Mouse (Mus musculus): ENCODE results near the gene Fyb2. TPM values are rescaled to one million over a fixed set of nuclear protein-coding genes. Genes with fewer than 3 reads are reported as not detected.
"Not testable (repeated sequence)": the region's sequence is repeated elsewhere in the genome, so short reads cannot be mapped to it uniquely, and the experiment has no call there.

Fyb2 gene
- polyA plus RNA-seq, 1 experiment, result not detected

DNA sequence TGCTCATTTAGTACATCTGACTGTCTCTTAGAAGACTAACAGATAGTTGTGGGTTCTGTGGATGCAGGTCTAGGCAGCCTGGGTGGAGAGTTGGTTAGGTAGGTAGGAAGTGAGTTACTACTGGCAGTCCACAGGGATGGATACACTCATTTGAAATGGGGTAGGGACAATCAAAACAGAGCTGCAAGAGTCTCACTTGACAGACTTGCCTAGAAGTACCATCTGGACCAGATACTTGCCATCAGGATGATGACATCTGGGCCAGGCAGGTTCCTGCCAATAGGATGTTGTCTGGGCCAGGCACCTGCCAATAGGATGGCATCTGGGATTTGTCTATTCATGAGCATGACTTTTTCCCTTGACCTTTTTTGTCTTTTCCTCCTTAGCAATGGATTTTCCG is 88.5 kb downstream of the Fyb2 start:
- Histone ChIP-seq H3K4me1 (ENCODE audit: control insufficient read depth, insufficient read depth, low read length) (no peaks in the 10 kb centered on the region), H3K27ac (ENCODE audit: insufficient read depth, low read depth, low read length) (no peak overlapping the region), H3K4me3 (ENCODE audit: insufficient read depth, low read length) (no peak overlapping the region)
- no peak for TF ChIP-seq CTCF (IDR thresholded peaks at IDR 0.05; ENCODE audit: low read depth, low read length)
- TF ChIP-seq POLR2A (IDR thresholded peaks at IDR 0.05; ENCODE audit: borderline replicate concordance, low read depth, low read length), result no peak

GRCm38 (mm10) chr4:105004135-105004534 is 90.9 kb downstream of the Fyb2 start:
- Histone ChIP-seq H3K4me3 (ENCODE audit: insufficient read depth, low read length) (no peak overlapping the region), H3K27ac (ENCODE audit: insufficient read depth, low read depth, low read length) (no peak overlapping the region), H3K4me1 (ENCODE audit: control insufficient read depth, insufficient read depth, low read length) (0 out of 2 replicates have a peak, but pooled peaks cover 4% of the 10 kb centered on the region)
- TF ChIP-seq POLR2A (IDR thresholded peaks at IDR 0.05; ENCODE audit: borderline replicate concordance, low read depth, low read length) (no peak), CTCF (IDR thresholded peaks at IDR 0.05; ENCODE audit: low read depth, low read length) (no peak)

DNA sequence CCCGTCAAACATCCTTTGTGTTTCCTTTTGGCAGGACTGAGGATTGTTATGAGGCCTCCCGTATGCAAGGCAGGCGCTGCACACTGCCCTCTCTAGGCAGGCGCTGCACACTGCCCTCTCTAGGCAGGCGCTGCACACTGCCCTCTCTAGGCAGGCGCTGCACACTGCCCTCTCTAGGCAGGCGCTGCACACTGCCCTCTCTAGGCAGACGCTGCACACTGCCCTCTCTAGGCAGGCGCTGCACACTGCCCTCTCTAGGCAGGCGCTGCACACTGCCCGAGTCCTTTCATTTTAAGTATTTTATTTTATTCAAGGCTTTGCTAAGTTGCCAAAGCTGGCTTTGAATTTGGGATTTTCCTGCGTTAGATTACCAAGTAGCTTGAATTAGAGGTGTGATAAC is 91.4 kb downstream of the Fyb2 start:
- not testable (repeated sequence) for H3K4me3 ChIP-seq (ENCODE audit: insufficient read depth, low read length); H3K4me1 ChIP-seq (ENCODE audit: control insufficient read depth, insufficient read depth, low read length); H3K27ac ChIP-seq (ENCODE audit: insufficient read depth, low read depth, low read length)

DNA sequence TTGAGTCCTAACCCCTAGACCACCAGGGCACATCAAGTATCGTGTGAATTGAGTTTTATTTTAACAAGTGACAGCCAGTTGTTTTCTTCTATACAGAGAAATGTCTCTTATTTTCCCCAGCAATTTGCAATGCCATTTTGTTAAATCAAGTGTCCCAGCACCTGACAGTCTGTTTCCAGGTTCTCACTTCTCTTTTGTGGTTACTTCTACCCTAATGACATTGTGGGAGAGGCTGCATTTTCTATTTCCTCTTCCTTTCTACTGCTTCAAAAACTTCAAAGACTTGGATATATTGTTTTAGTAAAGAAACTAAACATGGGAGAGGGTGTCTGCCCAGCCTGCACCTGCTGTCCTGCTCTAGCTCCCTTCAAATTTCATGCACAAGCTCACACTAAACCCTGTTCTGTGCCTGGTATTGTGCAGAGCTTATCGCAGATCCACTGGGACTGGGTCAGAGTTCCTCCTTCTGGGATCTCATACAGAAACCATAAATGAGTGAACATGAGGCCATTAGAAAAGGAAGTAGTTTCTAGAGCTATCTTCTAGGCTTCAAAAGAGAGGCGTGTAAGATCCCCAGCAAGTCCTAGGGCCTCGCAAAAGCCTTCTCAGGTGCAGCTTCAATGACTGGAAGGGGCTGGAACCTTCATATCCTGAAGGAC is 94.2 kb downstream of the Fyb2 start:
- no peak for TF ChIP-seq CTCF (IDR thresholded peaks at IDR 0.05; ENCODE audit: low read depth, low read length)
- no peak for TF ChIP-seq POLR2A (IDR thresholded peaks at IDR 0.05; ENCODE audit: borderline replicate concordance, low read depth, low read length)
- H3K27ac ChIP-seq (ENCODE audit: insufficient read depth, low read depth, low read length), result no peak overlapping the region
- H3K4me1 ChIP-seq (ENCODE audit: control insufficient read depth, insufficient read depth, low read length), result 0 out of 2 replicates have a peak, but pooled peaks cover 4% of the 10 kb centered on the region
- no peak overlapping the region for H3K4me3 ChIP-seq (ENCODE audit: insufficient read depth, low read length)

GRCm38 (mm10) chr4:105013718-105014117 is 100.5 kb downstream of the Fyb2 start:
- no peak for TF ChIP-seq CTCF (IDR thresholded peaks at IDR 0.05; ENCODE audit: low read depth, low read length)
- TF ChIP-seq POLR2A (IDR thresholded peaks at IDR 0.05; ENCODE audit: borderline replicate concordance, low read depth, low read length), result no peak
- no peak overlapping the region for H3K27ac ChIP-seq (ENCODE audit: insufficient read depth, low read depth, low read length)
- H3K4me1 ChIP-seq (ENCODE audit: control insufficient read depth, insufficient read depth, low read length), result no peaks in the 10 kb centered on the region
- no peak overlapping the region for H3K4me3 ChIP-seq (ENCODE audit: insufficient read depth, low read length)

DNA sequence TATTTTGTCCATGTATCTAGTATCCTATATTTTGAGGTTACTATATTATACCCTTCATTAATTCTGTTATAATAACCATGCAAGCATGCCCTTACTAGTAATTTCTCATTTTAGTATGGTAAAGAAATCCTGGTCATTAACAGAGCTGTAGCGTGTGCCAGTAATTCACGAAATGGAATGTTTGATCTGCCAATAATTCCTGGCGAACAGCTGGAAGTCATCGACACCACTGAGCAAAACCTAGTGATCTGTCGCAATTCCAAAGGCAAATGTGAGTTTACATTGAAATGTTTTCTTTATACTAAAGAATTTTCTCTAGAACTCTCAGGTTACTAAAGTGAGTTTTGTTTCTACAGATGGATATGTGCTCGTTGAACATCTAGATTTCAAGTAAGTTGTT is 102.2 kb downstream of the Fyb2 start:
- TF ChIP-seq CTCF (IDR thresholded peaks at IDR 0.05; ENCODE audit: low read depth, low read length) (no peak), POLR2A (IDR thresholded peaks at IDR 0.05; ENCODE audit: borderline replicate concordance, low read depth, low read length) (no peak)
- Histone ChIP-seq H3K4me3 (ENCODE audit: insufficient read depth, low read length) (no peak overlapping the region), H3K27ac (ENCODE audit: insufficient read depth, low read depth, low read length) (no peak overlapping the region), H3K4me1 (ENCODE audit: control insufficient read depth, insufficient read depth, low read length) (no peaks in the 10 kb centered on the region)

GRCm38 (mm10) chr4:105016006-105016613 is 102.9 kb downstream of the Fyb2 start:
- TF ChIP-seq CTCF (IDR thresholded peaks at IDR 0.05; ENCODE audit: low read depth, low read length) (no peak), POLR2A (IDR thresholded peaks at IDR 0.05; ENCODE audit: borderline replicate concordance, low read depth, low read length) (no peak)
- no peak overlapping the region for H3K27ac ChIP-seq (ENCODE audit: insufficient read depth, low read depth, low read length)
- no peak overlapping the region for H3K4me3 ChIP-seq (ENCODE audit: insufficient read depth, low read length)
- no peaks in the 10 kb centered on the region for H3K4me1 ChIP-seq (ENCODE audit: control insufficient read depth, insufficient read depth, low read length)

GRCm38 (mm10) chr4:105027278-105027677 is 114.0 kb downstream of the Fyb2 start:
- H3K27ac ChIP-seq (ENCODE audit: insufficient read depth, low read depth, low read length), result no peak overlapping the region
- H3K4me1 ChIP-seq (ENCODE audit: control insufficient read depth, insufficient read depth, low read length), result no peaks in the 10 kb centered on the region
- H3K4me3 ChIP-seq (ENCODE audit: insufficient read depth, low read length), result no peak overlapping the region
- TF ChIP-seq POLR2A (IDR thresholded peaks at IDR 0.05; ENCODE audit: borderline replicate concordance, low read depth, low read length) (no peak), CTCF (IDR thresholded peaks at IDR 0.05; ENCODE audit: low read depth, low read length) (no peak)

DNA sequence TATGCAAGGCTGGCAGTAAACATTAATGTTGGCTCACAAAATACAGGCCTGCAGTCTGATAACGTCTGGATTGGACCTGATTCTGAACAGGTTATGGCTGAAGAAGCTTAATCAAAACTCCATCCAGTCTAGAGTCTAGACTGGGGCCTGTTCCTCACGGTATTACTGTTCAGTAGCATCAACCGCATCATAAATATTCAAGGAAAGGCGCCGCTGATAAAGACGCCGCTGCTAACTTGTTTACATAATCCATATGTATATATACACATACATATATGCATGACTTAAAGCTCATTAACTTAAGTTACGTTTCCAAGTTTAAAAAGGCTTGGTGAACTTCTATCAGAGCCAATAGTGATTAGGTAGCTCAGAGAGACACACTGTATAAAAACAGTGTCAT is 117.8 kb downstream of the Fyb2 start:
- TF ChIP-seq CTCF (IDR thresholded peaks at IDR 0.05; ENCODE audit: low read depth, low read length) (no peak), POLR2A (IDR thresholded peaks at IDR 0.05; ENCODE audit: borderline replicate concordance, low read depth, low read length) (no peak)
- Histone ChIP-seq H3K4me3 (ENCODE audit: insufficient read depth, low read length) (no peak overlapping the region), H3K4me1 (ENCODE audit: control insufficient read depth, insufficient read depth, low read length) (no peaks in the 10 kb centered on the region), H3K27ac (ENCODE audit: insufficient read depth, low read depth, low read length) (no peak overlapping the region)

DNA sequence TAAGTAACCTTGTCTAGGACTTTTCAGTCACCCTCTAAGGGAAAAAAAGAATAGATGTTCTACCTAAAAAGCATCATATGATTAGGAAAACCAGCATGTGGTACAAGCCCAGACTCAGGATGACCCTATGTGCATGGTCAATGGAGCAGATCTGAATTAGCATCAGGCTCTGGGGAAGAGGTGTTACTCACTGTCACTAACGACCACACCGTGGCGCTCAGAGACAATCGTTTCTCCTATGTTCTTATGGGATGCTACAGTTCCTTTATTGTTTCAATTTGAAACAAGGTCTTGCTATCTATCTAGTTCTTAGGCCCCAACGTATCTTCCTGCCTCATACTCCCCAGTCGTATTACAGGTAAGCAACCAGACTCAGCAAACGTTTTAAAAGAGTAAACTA is 119.9 kb downstream of the Fyb2 start:
- no peak overlapping the region for H3K27ac ChIP-seq (ENCODE audit: insufficient read depth, low read depth, low read length)
- no peak overlapping the region for H3K4me3 ChIP-seq (ENCODE audit: insufficient read depth, low read length)
- TF ChIP-seq POLR2A (IDR thresholded peaks at IDR 0.05; ENCODE audit: borderline replicate concordance, low read depth, low read length) (no peak), CTCF (IDR thresholded peaks at IDR 0.05; ENCODE audit: low read depth, low read length) (no peak)
- H3K4me1 ChIP-seq (ENCODE audit: control insufficient read depth, insufficient read depth, low read length), result no peaks in the 10 kb centered on the region
